Mouse (Mus musculus): ENCODE measurements at regions not wholly inside any gene's neighbourhood (a gene's known extent, or its start where the extent isn't known, plus 50 kb on each side); places are given as distances from the start of the nearest gene placed in this dataset.

DNA sequence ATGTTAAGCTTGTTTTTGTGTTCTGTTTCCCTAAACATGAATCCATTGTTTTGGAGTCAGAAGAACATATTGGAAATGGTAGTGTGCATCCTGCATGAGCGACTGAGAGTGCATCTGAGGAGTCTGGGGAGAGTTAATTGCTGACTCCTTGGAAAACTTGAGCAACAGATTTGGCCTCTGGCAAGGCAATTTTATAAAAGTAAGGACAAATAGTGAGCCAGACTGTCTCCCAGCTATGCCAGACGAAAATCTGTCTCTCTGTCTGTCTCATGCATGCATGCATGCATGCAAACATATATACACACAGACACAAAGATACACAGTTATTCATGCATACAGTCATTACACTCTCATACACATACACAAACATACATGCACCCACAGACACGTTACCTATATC, 2232.7 kb downstream of the 4930444P10Rik start:
- no peak for DNase-seq
- WGBS = 58% methylated on average over 3 of the region's 3 CpGs
- Histone ChIP-seq H3K9ac (ENCODE audit: low read depth, low read length) (no peak overlapping the region), H3K27me3 (ENCODE audit: control insufficient read depth, insufficient read depth, low read length) (no peaks in the 10 kb centered on the region), H3K79me2 (replicated peaks; ENCODE audit: control insufficient read depth, insufficient read depth, low read length) (no peaks in the 10 kb centered on the region), H3K27ac (no peak overlapping the region), H3K4me3 (no peak overlapping the region), H3K36me3 (ENCODE audit: control insufficient read depth, insufficient read depth, low read length) (no peaks in the 10 kb centered on the region), H3K4me1 (ENCODE audit: control insufficient read depth, insufficient read depth, low read length) (no peaks in the 10 kb centered on the region)
- TF ChIP-seq EP300 (IDR thresholded peaks at IDR 0.05; ENCODE audit: insufficient read depth, low read depth, low read length) = no peak
- TF ChIP-seq CTCF (IDR thresholded peaks at IDR 0.05) = no peak
- TF ChIP-seq POLR2A (IDR thresholded peaks at IDR 0.05; ENCODE audit: insufficient read depth, low read depth, low read length) = no peak
- intact Hi-C loops (cut with DNase I) = no loop called here

DNA sequence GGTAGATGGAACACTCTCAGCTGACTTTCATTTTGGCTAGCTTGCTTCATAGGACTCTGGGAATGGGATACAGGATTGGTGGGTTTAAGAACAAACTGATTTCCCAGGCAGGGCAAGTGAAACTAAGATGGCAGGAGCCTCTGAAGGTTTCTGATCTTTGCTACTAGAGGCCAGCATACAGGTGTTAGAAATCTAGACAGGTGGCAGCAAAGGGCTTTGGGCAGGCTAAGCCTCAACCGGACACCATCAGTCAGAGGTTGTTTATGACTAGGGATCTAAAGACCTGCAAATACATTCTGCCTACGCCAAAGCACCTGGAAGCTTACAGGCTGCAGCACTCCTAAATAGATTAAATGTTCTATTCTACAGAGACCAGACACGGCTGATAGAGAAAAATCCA, 2233.4 kb downstream of the 4930444P10Rik start:
- TF ChIP-seq EP300 (IDR thresholded peaks at IDR 0.05; ENCODE audit: insufficient read depth, low read depth, low read length) = no peak
- TF ChIP-seq POLR2A (IDR thresholded peaks at IDR 0.05; ENCODE audit: insufficient read depth, low read depth, low read length) = no peak
- TF ChIP-seq CTCF (IDR thresholded peaks at IDR 0.05) = no peak
- no peaks in the 10 kb centered on the region for H3K79me2 ChIP-seq (replicated peaks; ENCODE audit: control insufficient read depth, insufficient read depth, low read length)
- no peak for DNase-seq
- no peaks in the 10 kb centered on the region for H3K27me3 ChIP-seq (ENCODE audit: control insufficient read depth, insufficient read depth, low read length)
- H3K36me3 ChIP-seq (ENCODE audit: control insufficient read depth, insufficient read depth, low read length) = no peaks in the 10 kb centered on the region
- H3K27ac ChIP-seq = no peak overlapping the region
- H3K4me1 ChIP-seq (ENCODE audit: control insufficient read depth, insufficient read depth, low read length) = no peaks in the 10 kb centered on the region
- no peak overlapping the region for H3K4me3 ChIP-seq
- 61% methylated on average over 3 of the region's 3 CpGs for WGBS
- intact Hi-C loops (cut with DNase I) = no loop called here
- H3K9ac ChIP-seq (ENCODE audit: low read depth, low read length) = no peak overlapping the region

DNA sequence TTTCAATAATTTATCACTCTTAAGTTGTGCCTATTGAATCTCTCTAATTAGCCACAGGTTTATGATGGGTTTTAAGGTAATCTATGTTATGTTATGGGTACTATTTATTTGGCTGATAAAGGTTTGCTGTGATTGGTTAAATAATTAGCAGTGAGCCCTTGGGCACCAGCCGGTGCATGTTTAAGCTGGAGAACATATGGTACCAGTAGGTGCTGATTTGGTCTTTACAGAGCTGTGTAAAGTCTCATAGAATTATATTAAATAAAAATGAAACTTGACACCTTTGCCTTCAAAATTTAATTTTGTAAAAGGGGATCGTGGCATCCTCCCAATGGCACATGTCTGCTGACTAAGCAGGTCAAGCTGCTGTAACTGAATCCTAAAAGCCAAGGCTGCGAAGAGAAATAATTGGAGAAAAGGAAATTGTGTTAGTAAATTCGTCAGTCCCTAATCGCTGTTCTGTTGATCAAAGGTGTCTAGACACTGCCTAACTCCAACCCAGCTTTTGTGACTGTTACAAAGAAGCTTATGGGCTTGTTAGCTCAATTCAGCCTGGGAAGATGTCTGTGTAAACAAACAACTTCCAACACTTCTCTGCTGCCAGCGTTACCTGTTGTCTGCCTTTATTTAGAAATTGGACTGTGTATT, 2234.6 kb downstream of the 4930444P10Rik start:
- TF ChIP-seq EP300 (IDR thresholded peaks at IDR 0.05; ENCODE audit: insufficient read depth, low read depth, low read length) (no peak), CTCF (IDR thresholded peaks at IDR 0.05) (no peak), POLR2A (IDR thresholded peaks at IDR 0.05; ENCODE audit: insufficient read depth, low read depth, low read length) (no peak)
- H3K9ac ChIP-seq (ENCODE audit: low read depth, low read length) = no peak overlapping the region
- DNase-seq = no peak
- H3K79me2 ChIP-seq (replicated peaks; ENCODE audit: control insufficient read depth, insufficient read depth, low read length) = no peaks in the 10 kb centered on the region
- no peak overlapping the region for H3K4me3 ChIP-seq
- H3K4me1 ChIP-seq (ENCODE audit: control insufficient read depth, insufficient read depth, low read length) = no peaks in the 10 kb centered on the region
- no peaks in the 10 kb centered on the region for H3K36me3 ChIP-seq (ENCODE audit: control insufficient read depth, insufficient read depth, low read length)
- 65% methylated on average over 6 of the region's 6 CpGs for WGBS
- intact Hi-C loops (cut with DNase I) = no loop called here
- H3K27ac ChIP-seq = no peak overlapping the region
- H3K27me3 ChIP-seq (ENCODE audit: control insufficient read depth, insufficient read depth, low read length) = no peaks in the 10 kb centered on the region

DNA sequence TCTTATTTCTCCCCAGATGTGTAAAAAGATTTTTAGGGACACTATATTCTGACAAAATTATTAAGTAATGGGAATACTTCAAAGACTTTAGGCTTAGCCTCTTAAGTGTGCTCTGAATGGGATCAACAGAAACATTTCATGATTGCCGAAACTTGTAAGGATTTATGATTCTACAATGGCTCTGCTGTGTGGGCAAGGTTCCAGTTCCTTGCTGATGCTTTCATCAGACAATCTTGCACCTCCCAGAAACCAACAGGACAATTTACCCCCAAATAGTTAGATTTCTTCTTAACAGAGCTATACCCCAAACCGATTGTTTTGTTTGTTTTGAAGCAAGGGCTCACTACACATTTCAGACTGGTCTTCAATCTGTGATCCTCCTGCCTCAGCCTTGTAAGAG, 2236.1 kb downstream of the 4930444P10Rik start:
- no peak for DNase-seq

DNA sequence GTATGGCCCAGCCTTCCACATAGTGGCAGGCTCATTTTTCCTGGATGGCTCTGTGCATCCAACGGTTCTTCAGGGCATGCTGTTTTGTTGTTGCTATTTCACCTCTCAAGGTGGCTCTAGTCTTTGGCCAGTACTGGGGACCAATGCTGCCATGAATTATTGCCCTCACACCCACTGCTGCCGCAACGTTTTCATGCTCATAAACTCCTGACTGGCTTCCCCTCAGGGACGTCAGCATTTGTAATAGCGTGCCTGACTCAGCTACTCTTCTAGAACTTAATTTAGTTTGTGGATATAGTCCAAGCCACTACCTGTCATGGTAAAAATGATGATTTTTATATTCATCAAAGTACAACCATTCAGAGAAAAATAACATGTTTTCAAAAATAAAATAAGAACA, 2242.0 kb downstream of the 4930444P10Rik start:
- H3K4me3 ChIP-seq = no peak overlapping the region
- H3K27ac ChIP-seq = no peak overlapping the region
- H3K36me3 ChIP-seq (ENCODE audit: control insufficient read depth, insufficient read depth, low read length) = no peaks in the 10 kb centered on the region
- H3K4me1 ChIP-seq (ENCODE audit: control insufficient read depth, insufficient read depth, low read length) = no peaks in the 10 kb centered on the region
- DNase-seq = no peak
- H3K79me2 ChIP-seq (replicated peaks; ENCODE audit: control insufficient read depth, insufficient read depth, low read length) = no peaks in the 10 kb centered on the region
- intact Hi-C loops (cut with DNase I) = no loop called here
- H3K9ac ChIP-seq (ENCODE audit: low read depth, low read length) = no peak overlapping the region
- TF ChIP-seq CTCF (IDR thresholded peaks at IDR 0.05) (no peak), POLR2A (IDR thresholded peaks at IDR 0.05; ENCODE audit: insufficient read depth, low read depth, low read length) (no peak), EP300 (IDR thresholded peaks at IDR 0.05; ENCODE audit: insufficient read depth, low read depth, low read length) (no peak)
- WGBS = 79% methylated on average over 5 of the region's 5 CpGs
- H3K27me3 ChIP-seq (ENCODE audit: control insufficient read depth, insufficient read depth, low read length) = no peaks in the 10 kb centered on the region

More for the DNA sequence above, 2236.1 kb downstream of the 4930444P10Rik start:
- no peak overlapping the region for H3K9ac ChIP-seq (ENCODE audit: low read depth, low read length)
- H3K4me1 ChIP-seq (ENCODE audit: control insufficient read depth, insufficient read depth, low read length) = no peaks in the 10 kb centered on the region
- no peak overlapping the region for H3K27ac ChIP-seq
- no peak for TF ChIP-seq CTCF (IDR thresholded peaks at IDR 0.05)
- no peak for TF ChIP-seq POLR2A (IDR thresholded peaks at IDR 0.05; ENCODE audit: insufficient read depth, low read depth, low read length)
- no peak for TF ChIP-seq EP300 (IDR thresholded peaks at IDR 0.05; ENCODE audit: insufficient read depth, low read depth, low read length)
- H3K4me3 ChIP-seq = no peak overlapping the region
- intact Hi-C loops (cut with DNase I) = no loop called here
- no peaks in the 10 kb centered on the region for H3K36me3 ChIP-seq (ENCODE audit: control insufficient read depth, insufficient read depth, low read length)
- no peaks in the 10 kb centered on the region for H3K79me2 ChIP-seq (replicated peaks; ENCODE audit: control insufficient read depth, insufficient read depth, low read length)
- H3K27me3 ChIP-seq (ENCODE audit: control insufficient read depth, insufficient read depth, low read length) = no peaks in the 10 kb centered on the region
- WGBS = 74% methylated on average over 2 of the region's 2 CpGs

DNA sequence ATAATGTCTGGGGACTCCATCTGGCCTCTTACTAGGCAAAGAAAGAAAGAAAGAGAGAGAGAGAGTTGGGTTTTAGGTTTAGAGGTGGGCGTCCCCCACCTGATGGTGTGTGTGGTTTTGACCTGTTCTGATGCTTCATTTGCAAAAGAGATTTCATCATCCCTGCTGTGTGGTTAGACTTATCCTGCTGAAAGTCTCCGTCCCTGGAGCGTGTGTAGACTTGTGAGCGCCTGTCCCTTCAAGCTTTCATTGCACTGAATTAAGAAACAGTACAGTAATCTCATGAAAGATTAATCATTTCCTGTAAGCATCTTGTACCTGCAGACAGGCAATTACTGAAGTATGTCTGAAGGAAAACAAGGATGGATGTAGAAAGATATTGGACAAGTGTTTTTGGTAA, 2244.1 kb downstream of the 4930444P10Rik start:
- no peak for DNase-seq
- WGBS = 79% methylated on average over 4 of the region's 4 CpGs
- H3K4me1 ChIP-seq (ENCODE audit: control insufficient read depth, insufficient read depth, low read length) = no peaks in the 10 kb centered on the region
- no peak overlapping the region for H3K9ac ChIP-seq (ENCODE audit: low read depth, low read length)
- H3K36me3 ChIP-seq (ENCODE audit: control insufficient read depth, insufficient read depth, low read length) = no peaks in the 10 kb centered on the region
- no peak overlapping the region for H3K4me3 ChIP-seq
- no peak overlapping the region for H3K27ac ChIP-seq
- no peaks in the 10 kb centered on the region for H3K79me2 ChIP-seq (replicated peaks; ENCODE audit: control insufficient read depth, insufficient read depth, low read length)
- intact Hi-C loops (cut with DNase I) = no loop called here
- H3K27me3 ChIP-seq (ENCODE audit: control insufficient read depth, insufficient read depth, low read length) = no peaks in the 10 kb centered on the region
- TF ChIP-seq POLR2A (IDR thresholded peaks at IDR 0.05; ENCODE audit: insufficient read depth, low read depth, low read length) = no peak
- no peak for TF ChIP-seq CTCF (IDR thresholded peaks at IDR 0.05)
- no peak for TF ChIP-seq EP300 (IDR thresholded peaks at IDR 0.05; ENCODE audit: insufficient read depth, low read depth, low read length)

Measured in heart, adult 2 months (tissue).